Mouse (Mus musculus): ENCODE measurements at regions not wholly inside any gene's neighbourhood (a gene's known extent, or its start where the extent isn't known, plus 50 kb on each side); places are given as distances from the start of the nearest gene placed in this dataset.

- no peak for ATAC-seq (replicated peaks; ENCODE audit: insufficient number of reproducible peaks, low FRiP score, low TSS enrichment, poor library complexity, severe bottlenecking)
Observed at GRCm38 (mm10) chr16:49532071-49532686, 166.9 kb upstream of the Ift57 start.

GRCm38 (mm10) chr16:49533498-49533998, 165.5 kb upstream of the Ift57 start:
- no peak for ATAC-seq (replicated peaks; ENCODE audit: insufficient number of reproducible peaks, low FRiP score, low TSS enrichment, poor library complexity, severe bottlenecking)

DNA sequence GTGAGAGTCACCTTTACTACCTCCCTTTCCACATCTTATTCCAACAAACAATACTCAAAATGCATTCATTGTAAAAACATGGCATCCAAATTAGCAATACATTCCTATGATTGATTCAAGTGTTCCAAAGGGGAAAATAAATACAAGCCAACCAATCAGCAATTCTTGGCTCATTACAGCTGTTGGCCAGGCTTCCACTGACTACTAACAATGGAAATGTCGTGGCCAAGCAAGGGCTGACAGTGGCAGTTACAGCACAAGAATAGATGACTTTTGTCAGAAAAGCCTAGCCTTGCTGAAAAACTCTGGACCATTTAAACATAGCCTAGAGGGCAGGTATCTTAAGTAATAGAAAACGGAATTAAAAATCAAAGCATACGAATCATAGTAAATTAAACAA, 148.8 kb upstream of the Ift57 start:
- ATAC-seq (replicated peaks; ENCODE audit: insufficient number of reproducible peaks, low FRiP score, low TSS enrichment, poor library complexity, severe bottlenecking) = no peak

DNA sequence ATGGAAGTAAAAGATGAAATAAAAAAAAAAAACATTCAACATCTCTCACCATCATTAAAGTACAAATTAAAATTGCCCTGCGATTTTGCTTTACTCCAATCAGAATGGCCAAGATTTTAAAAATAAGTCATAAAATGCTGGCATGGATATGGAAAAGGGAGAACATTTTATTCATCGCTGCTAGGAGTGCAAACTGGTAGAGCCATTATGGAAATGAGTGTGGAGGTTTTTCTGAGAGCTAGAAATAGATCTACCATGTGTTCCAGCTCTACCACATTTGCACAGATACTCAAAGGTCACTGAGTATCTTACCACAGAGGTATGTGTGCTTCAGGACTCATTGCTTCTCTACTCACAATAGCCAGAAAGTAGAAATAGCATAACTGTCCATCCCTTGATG, 129.0 kb upstream of the Ift57 start:
- no peak for ATAC-seq (replicated peaks; ENCODE audit: insufficient number of reproducible peaks, low FRiP score, low TSS enrichment, poor library complexity, severe bottlenecking)

GRCm38 (mm10) chr16:49572485-49573170, 126.4 kb upstream of the Ift57 start:
- ATAC-seq (replicated peaks; ENCODE audit: insufficient number of reproducible peaks, low FRiP score, low TSS enrichment, poor library complexity, severe bottlenecking) = no peak

- no peak for ATAC-seq (replicated peaks; ENCODE audit: insufficient number of reproducible peaks, low FRiP score, low TSS enrichment, poor library complexity, severe bottlenecking)
Observed at GRCm38 (mm10) chr16:49573171-49573517, 125.9 kb upstream of the Ift57 start.

- ATAC-seq (replicated peaks; ENCODE audit: insufficient number of reproducible peaks, low FRiP score, low TSS enrichment, poor library complexity, severe bottlenecking) = no peak
Observed at GRCm38 (mm10) chr16:49578976-49579375, 120.1 kb upstream of the Ift57 start.

- ATAC-seq (replicated peaks; ENCODE audit: insufficient number of reproducible peaks, low FRiP score, low TSS enrichment, poor library complexity, severe bottlenecking) = no peak
Observed at GRCm38 (mm10) chr16:49580708-49581107, 118.3 kb upstream of the Ift57 start.

DNA sequence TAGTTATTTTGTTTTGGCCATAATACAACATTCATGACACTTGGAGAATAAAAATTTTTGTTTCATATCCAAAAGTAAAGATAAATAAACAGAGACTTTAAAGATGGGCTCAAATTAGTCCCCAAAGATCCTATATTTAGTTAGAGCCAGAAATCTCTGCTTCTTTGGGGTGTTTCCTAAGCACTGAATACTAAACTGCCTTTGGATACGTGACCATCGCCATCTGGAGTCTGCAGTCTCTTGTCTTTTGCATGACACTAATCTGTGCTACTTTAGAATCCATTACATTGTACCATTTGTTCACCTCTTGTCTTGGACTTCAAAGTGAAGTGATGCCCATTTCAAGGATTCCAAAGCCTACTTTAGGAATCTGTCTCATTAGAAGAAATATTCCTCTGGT, 92.5 kb upstream of the Ift57 start:
- no peak for ATAC-seq (replicated peaks; ENCODE audit: insufficient number of reproducible peaks, low FRiP score, low TSS enrichment, poor library complexity, severe bottlenecking)

GRCm38 (mm10) chr16:49614801-49615200, 84.2 kb upstream of the Ift57 start:
- ATAC-seq (replicated peaks; ENCODE audit: insufficient number of reproducible peaks, low FRiP score, low TSS enrichment, poor library complexity, severe bottlenecking) = no peak

- no peak for ATAC-seq (replicated peaks; ENCODE audit: insufficient number of reproducible peaks, low FRiP score, low TSS enrichment, poor library complexity, severe bottlenecking)
Observed at GRCm38 (mm10) chr16:49615342-49616020, 83.6 kb upstream of the Ift57 start.

- ATAC-seq (replicated peaks; ENCODE audit: insufficient number of reproducible peaks, low FRiP score, low TSS enrichment, poor library complexity, severe bottlenecking) = no peak
Observed at GRCm38 (mm10) chr16:49616263-49616872, 82.7 kb upstream of the Ift57 start.

DNA sequence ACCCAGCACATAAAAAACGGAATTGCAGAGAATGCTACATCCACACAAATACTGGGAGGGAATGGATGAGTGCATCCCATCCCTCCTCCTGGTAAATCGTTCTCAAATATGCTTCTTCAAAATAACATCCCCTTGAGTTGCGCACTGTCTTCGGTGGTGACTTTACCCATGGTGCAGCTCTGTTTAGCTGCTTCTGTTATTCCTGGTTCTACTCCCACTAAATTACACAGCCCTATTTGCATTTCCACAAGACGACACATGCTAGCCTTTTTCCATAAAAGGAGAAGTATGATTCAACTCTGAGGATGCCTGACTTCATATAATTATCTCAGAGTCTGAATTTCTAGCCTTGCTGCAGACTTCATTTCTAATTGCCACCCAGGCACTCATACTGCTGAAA, 65.5 kb upstream of the Ift57 start:
- no peak for ATAC-seq (replicated peaks; ENCODE audit: insufficient number of reproducible peaks, low FRiP score, low TSS enrichment, poor library complexity, severe bottlenecking)

GRCm38 (mm10) chr16:49635506-49635905, 63.5 kb upstream of the Ift57 start:
- no peak for ATAC-seq (replicated peaks; ENCODE audit: insufficient number of reproducible peaks, low FRiP score, low TSS enrichment, poor library complexity, severe bottlenecking)

DNA sequence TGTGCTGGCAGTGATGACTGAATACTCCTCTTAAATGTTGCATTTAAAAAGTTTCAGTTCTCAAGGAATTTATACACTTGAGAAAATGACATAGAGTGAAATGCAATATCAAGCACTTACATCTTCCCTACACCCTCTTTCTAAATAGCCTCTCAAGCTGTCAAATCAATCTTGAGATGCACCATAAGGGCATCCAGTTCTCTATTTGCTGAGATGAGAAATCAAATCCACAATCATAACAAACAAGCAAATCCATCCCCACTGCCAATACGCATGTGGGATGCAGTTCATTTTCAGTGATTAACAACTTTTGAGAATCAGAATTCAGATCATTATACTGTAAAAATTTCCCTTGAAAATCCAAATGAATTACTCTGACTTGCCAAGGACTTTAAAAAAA, 62.6 kb upstream of the Ift57 start:
- ATAC-seq (replicated peaks; ENCODE audit: insufficient number of reproducible peaks, low FRiP score, low TSS enrichment, poor library complexity, severe bottlenecking) = no peak

DNA sequence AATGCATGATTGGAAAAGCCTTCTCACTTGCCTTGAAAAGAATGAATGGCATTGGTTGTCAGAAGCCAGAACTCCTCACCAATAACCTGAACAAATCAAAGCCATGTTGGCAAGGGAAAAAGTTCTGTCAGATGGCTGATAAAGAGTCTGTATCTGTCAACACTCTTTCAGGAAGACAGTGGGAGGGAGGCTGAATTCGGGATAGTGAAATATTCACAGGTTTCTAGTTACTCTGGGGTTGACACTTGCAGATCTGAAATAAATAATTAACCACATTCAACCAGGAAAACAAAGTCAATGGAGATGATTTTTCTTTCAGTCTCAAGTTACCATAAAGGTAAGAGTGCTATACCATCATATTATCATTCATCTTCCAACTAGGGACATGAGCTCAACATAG, 56.3 kb upstream of the Ift57 start:
- ATAC-seq (replicated peaks; ENCODE audit: insufficient number of reproducible peaks, low FRiP score, low TSS enrichment, poor library complexity, severe bottlenecking) = no peak

GRCm38 (mm10) chr16:49644416-49644815, 54.6 kb upstream of the Ift57 start:
- ATAC-seq (replicated peaks; ENCODE audit: insufficient number of reproducible peaks, low FRiP score, low TSS enrichment, poor library complexity, severe bottlenecking) = no peak

- ATAC-seq (replicated peaks; ENCODE audit: insufficient number of reproducible peaks, low FRiP score, low TSS enrichment, poor library complexity, severe bottlenecking) = no peak
Observed at GRCm38 (mm10) chr16:49646479-49646878, 52.6 kb upstream of the Ift57 start.

Data from monocyte, adult 5-6 weeks (primary cell).